Mouse (Mus musculus): ENCODE measurements around the gene Rsph10b.
"Not testable (repeated sequence)": the region's sequence is repeated elsewhere in the genome, so short reads cannot be mapped to it uniquely, and the experiment has no call there.

Rsph10b gene

DNA sequence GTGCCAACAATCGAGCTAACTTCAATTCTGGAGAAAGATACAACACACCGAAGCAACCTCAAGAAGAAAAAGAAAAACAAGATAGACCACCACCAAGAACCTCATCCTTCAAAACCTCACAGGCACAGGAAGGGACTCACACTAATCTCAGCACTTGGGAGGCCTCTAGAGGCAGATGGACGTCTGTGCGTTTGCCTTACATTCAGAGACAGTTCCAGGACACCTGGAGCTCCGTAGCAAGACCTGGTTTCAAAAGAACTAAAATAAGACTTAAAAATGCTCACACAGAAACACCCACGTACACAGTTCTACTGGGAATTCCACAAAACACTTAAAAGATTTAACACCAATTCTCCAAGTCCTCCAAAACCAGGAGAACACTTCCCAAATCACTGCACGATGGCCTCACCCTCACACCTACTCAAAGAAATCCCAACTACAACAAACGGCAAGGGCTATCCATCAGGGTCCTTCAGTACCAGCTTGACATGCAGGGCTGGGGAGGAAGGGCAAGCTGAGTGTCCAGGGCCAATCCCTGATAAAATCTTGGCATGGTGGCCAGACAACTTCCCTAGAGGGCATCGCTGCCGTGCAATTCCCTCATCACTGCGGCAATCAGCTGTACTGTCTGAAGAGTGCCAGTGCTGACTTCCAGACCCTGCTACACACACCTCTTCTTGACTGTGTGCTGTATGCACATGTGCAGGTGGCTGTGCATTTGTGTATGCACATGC is 62.0 kb downstream of the Rsph10b start:
- DNase-seq = no peak

DNA sequence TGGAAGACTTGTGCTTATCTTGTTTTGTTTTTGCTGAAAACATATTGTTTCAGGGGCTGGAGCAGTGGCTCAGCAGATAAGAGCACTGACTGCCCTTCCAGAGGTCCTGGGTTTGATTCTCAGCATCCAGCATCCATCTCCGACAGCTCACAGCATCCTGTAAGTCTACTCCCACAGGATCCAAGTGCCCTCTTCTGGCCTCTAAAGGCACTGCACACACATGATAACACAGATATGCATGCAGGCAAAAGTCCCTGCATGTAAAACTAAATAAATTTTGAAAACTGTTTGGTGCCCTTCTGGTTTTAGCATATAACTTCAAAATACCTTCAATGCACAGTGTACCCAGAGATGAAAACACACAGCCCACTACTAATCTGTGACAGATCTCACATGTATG is 66.6 kb downstream of the Rsph10b start:
- DNase-seq = no peak

DNA sequence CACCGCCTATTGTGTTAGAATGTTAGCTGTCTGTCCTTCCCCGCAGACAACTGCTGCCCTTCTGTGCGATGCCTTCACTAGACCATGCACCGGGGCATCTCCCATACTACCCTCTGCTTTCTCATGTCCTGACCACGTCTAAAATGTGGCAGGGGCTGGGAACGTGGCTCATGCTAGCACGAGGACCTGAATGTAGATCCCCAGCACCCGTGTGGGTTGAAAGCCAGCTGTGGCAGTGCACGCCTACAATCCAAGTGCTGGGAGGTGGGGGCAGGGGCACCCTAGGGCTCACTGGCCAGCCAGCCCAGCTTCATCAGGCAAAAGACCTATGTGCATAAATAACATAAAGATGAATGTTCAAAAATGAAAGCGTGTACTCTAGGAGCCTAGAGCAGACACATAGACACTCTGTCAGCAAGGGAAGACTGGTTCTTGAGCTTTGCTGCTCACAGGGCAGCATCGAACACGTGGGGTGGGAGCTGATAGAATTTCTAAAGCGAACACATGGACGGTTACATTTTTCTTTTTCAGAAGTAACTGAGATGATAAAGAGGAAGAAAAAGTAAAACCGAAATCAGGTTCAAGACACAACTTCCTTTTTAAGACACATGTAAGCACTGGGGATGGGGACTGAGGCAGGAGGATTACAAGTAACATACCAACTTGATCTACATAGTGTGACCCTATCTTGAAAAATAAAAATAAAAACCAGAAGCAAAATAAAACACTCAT is 69.8 kb downstream of the Rsph10b start:
- DNase-seq = no peak

DNA sequence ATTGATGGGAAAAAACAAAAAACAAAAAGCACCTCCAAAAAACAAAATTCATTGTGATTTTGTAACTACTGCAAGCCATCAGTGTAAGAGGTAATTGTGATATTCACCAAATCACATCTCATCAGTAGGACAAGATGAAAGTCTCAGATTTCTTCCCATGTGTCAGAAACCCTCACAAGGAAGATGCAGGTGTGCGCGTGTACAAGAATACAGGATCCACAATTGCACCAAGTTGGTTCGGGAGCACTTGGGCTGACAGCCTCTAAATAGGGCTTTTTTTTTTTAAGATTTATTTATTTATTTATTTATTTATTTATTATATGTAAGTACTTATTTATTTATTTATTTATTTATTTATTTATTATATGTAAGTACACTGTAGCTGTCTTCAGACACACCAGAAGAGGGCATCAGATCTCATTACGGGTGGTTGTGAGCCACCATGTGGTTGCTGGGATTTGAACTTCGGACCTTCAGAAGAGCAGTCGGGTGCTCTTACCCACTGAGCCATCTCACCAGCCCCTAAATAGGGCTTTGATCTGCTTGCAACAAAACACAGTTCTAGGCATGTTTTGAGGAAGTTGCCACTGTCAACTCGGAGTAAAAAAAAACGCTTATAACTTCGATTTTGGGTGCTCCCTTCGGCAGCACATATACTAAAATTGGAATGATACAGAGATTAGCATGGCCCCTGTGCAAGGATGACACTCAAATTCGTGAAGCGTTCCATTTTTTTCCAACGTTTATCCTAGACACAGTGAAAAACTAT is 80.7 kb downstream of the Rsph10b start:
- DNase-seq = not testable (repeated sequence)

DNA sequence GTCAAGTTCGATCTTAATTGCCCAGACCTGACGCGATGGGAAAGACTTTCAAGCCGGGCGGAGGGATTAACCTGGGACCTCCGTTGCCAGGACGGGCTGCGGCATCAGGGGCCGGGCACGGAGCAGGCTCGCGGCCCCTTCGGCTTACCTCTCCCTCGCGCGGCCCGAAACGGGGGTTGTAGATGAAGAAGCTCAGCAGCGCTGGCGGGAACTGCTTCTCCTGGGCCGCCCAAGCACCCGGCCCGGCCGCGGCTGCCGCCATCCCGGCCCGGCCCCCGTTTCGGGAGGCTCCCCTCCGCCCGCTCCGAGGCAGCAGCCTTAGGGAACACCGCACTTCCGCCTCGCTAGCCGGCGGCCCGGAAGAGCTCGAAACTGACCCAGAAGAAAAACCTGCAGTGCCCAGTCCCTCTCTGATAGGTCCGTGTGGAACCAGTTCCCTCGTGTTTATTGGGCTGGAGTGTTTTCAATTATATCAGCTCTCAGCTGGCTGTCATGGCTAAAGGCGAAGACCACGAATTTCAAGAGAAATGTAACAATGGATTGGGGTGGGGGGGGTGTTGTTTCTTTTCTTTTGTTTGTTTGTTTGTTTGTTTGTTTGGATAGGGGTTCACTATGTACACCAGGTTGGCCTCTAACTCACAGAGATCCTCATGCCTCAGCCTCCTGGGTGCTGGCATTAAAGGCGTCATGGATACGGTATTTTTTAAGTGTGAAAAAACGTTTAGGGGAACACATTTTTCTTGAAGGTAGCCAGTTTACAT is 81.9 kb downstream of the Rsph10b start, which contains the start of gene Ccz1:
TSS of gene Ccz1 (minus strand) at position 327 of the 761 bp plus-strand sequence.
- peak; percentile 81 for DNase-seq

DNA sequence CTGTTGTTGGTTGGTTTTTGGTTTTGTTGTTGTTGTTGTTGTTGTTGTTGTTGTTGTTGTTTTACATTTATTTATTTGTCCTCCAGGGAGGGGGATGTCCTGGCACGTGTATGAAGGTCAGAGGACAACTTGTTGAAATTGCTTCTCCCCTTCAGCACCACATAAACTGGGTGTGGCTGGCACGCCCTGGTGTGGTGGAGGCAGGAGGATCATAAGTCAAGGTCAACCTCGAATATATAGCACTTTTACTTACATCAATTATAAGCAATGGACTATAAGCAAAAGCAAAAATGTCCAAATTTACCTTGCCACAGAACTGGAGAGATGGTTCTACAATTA is 82.4 kb downstream of the Rsph10b start:
- DNase-seq = peak; percentile 9

DNA sequence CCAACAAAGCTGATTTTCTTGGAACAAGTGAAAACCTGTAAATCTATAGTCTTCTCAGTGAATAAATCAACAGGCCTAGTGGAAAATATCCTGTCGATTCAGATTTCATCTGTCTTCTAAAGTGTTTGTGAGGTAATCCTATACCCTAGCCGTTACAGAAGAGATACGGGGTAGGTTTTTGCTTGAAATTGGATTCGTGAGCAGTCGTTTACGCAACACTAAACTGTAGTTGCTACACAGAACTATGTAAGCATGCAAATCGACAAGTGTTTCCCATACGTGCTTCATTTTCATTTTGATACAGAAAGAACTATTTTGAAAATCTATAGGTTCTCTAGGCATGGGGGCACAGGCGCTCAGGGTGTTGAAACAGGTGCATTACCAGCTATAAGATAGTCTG is 83.0 kb downstream of the Rsph10b start:
- DNase-seq = no peak

DNA sequence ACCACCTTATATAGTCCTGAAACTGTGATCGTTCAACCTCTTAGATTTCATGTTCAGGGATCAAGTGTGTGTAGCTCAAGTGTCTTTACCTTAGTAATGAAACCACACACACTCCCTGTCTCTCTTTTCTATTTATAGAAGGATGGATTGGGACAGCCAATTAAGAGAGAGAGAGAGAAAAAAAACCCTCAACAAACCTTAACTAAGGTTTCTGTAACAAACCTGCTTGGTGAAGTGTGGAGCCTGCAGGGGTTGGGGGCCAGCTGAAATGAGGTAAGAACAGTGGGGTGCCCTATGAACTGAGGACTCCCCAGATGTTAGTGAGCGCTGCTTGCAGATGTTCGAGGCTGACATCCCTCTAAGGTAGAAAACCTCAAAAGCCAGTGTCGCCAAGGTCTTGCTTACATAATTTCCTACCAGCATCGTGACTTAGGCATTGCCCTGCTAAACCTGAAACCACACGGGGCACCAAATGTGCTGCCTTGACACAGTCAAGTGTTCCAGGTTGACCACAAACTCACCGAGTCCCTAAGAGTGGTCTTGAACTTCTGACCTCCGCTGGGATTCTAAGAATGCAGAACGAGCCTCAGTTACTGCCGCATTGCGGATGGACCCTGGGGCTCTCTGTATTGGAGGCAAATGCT is 93.9 kb downstream of the Rsph10b start, which contains the start of gene Ocm:
TSS of gene Ocm (minus strand) at position 51 of the 644 bp plus-strand sequence.
- DNase-seq = no peak

DNA sequence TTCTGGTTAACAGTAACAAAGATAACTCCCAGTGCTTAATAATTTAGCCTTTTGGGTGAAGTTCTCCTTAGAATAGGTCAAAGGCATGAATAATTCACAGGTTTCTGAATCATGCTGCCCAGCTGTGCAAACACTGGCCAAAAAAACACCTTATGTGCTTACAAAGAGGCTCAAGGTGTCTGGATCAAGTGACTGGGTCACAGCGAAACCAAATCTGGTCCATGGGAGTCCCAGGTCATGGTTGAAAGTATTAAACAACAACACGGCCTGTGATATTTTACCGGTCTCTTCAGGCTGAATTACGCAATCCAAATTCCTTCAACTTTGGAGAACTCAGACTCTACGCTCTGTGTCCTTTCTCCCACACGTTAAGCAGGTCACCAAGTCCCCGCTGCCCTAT is 99.7 kb downstream of the Rsph10b start:
- DNase-seq = no peak

DNA sequence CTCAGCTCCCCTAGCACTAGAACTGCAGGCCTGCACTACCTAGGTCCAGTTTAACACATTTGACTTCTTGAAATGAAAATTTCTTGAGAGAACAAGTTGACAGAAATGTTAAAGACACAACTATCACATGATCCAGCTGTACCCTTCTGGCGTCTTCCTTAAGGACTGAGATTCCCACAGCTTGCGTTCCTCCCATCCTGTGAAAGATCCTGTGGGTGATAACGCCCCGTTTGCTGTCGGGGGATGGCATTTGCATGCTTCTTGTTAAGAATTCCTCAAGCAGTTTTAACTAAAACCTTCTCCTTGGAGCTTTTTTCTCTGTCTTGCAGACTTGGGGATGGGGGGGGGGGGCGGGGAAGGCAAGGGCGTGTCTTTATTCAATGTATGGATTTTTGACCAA is 101.7 kb downstream of the Rsph10b start:
- DNase-seq = no peak
